Mouse (Mus musculus): ENCODE measurements around the gene Fbxl7. TPM values are rescaled to one million over a fixed set of nuclear protein-coding genes. Genes with fewer than 3 reads are reported as not detected.

The Fbxl7 gene
- total RNA-seq, 2 experiments from 2014 or later = 8.6 to 11.5 TPM

GRCm38 (mm10) chr15:26693075-26693474 is 202.3 kb downstream of the Fbxl7 start:
- no peak for DNase-seq

- no peak for DNase-seq
These were observed 206.8 kb downstream of the Fbxl7 start for GRCm38 (mm10) chr15:26688472-26689104.

DNA sequence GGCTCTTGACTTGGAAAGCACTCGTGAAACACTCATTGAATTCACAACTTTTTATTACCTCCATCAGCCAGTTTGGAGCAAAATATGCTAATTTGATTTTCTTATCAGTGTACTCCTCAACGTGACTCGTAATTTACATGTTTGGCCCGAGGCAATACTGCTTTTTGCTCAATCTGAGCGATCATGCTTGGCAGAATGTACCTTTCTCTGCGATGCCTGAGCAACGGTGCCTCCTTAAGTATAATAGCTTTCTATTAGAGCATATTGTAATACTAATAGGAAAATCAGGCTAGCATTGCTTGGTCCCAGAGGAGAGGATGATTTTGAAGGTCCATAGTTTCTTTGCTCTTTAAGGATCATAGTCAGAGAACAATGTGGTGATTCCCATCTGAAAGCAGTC is 207.7 kb downstream of the Fbxl7 start:
- no peak for DNase-seq

- DNase-seq = no peak
These were observed 213.1 kb downstream of the Fbxl7 start for GRCm38 (mm10) chr15:26682279-26682678.

GRCm38 (mm10) chr15:26673239-26673859 is 222.0 kb downstream of the Fbxl7 start:
- peak; percentile 21 for DNase-seq

GRCm38 (mm10) chr15:26654988-26655387 is 240.4 kb downstream of the Fbxl7 start:
- no peak for DNase-seq

DNA sequence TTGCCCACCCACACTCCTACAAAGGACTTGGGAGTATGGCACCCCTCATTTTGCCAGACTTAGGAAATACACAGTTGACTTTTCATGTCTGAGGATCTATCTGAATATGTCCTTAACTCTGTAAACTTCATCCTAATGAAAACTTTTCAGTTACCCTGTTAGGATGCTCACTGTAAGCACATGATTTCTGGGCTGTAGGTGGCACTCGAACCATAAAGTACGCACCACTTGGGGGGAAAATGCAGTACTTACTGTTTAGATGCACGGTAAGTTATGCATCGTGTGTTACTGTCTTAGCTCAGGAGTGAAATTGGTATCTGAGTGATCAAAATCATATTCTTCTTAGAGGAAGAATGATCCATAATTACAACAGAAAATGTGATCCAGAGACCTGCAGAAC is 252.8 kb downstream of the Fbxl7 start:
- DNase-seq = no peak

- DNase-seq = no peak
These were observed 255.7 kb downstream of the Fbxl7 start for GRCm38 (mm10) chr15:26639726-26640125.

- no peak for DNase-seq
These were observed 259.8 kb downstream of the Fbxl7 start for GRCm38 (mm10) chr15:26635591-26635990.

DNA sequence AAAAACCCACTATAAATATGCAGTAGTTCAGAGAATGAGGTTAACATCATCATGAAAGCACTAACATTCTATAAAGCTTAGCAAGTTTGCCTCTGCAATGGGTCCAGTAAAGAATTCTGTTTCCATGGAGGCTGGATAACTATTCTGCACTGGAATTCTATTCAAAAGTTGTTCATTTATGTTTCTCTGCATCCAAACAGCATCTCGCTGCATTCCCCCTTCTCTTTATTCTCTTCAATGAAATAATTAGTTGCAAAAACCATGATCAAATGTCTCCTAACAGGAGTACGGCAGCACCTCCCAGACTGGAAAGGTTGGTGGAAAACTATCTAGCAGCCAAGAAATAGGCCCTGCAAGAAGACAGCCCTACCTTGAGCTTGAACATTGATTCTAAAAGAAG is 267.2 kb downstream of the Fbxl7 start:
- no peak for DNase-seq

GRCm38 (mm10) chr15:26623242-26623641 is 272.1 kb downstream of the Fbxl7 start:
- DNase-seq = no peak

DNA sequence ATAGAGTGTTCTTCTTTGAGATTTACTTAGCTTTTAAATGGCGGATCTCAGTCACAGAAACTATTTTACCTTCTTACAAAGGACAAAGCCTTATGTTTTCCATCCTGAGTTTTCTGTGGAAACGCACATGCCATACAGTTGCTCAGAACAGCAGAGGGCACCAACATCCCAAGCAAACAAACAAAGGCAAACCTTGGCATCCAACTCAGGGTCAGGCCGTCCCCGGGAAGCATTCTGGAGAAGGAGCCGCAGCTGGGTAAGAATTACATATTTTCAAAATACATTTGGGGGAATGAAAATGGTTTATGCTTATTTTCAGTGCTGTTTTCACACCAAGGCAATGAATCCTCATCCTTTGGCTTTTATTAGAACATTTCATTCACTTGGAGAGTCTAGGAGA is 275.1 kb downstream of the Fbxl7 start:
- DNase-seq = peak; percentile 70

DNA sequence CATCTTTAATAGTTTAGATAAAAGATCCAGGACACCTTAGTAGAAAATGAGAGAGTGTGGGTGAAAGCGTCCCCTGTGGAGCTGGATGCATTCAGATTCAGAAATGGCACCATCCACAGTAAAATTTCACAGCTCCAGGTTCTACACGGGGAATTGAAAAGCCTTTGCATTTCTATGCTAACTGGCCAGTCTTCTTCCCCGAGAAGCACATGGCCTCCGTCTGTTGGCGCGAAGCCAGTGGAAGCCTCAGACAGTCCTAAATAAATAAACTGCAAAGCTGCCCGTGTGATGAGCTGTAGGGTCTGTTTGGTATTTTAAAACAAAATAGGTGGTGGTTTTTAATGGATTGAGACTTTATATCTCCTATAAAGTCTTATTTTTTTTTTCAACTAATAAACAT is 276.2 kb downstream of the Fbxl7 start:
- DNase-seq = peak; percentile 69

- DNase-seq = no peak
These were observed 299.1 kb downstream of the Fbxl7 start for GRCm38 (mm10) chr15:26596239-26596638.

DNA sequence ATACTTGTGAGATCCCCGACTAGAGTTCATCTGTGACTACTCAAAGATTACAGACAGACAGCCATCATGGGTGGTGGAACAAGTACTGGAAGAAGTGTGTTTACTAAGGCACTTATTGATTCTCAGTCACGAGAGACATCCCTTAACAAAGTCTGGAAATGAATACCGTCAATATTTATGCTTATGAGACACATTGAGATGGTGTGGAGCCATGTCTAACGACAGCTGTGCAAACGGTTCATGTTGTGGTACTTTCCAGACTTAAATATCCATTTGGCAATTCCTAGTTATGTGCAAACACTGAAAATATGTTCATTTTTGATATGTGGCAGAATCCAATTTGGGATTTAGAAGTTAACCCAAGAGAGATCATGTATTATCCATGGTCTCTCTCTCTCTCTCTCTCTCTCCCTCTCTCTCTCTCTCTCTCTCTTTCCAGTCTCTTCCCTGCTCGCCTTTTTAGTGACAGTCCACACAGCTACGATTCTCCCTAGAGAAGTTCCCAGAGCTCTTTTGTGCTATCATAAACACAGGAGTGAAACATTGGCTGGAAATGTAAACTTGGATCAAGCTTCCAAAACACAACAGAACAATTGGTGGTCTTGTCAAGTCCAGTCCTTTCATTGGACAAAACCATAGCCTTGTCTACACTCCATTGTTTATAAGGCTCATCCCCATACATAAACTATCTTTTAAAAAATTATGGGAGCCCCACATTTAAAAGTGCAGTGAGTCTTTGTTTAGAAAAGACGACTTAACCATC is 315.3 kb downstream of the Fbxl7 start:
- DNase-seq = no peak

GRCm38 (mm10) chr15:26578500-26578899 is 316.9 kb downstream of the Fbxl7 start:
- DNase-seq = no peak

DNA sequence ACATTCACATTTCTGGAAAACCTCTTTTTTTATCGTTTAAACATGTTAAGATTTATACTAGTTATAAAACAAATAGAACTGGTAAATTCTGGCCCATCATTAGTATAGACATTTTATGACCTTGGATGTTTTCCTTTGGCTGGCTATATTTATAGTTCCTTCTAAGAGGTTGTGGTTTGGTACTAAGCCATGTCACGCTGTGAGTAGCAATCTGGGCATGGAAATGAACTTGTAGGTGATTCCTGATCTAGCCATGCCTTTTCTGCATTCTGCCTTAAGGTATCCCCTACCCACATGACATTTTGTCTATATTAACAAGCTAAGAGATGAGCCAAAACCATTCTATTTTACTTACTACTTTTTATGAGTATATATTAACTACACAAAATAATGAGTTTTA is 329.3 kb downstream of the Fbxl7 start:
- DNase-seq = no peak

GRCm38 (mm10) chr15:26553620-26554019 is 341.8 kb downstream of the Fbxl7 start:
- DNase-seq = no peak

- no peak for DNase-seq
These were observed 361.2 kb downstream of the Fbxl7 start for GRCm38 (mm10) chr15:26533997-26534700.

- DNase-seq = peak; percentile 31
These were observed 376.2 kb downstream of the Fbxl7 start for GRCm38 (mm10) chr15:26519220-26519631.

DNA sequence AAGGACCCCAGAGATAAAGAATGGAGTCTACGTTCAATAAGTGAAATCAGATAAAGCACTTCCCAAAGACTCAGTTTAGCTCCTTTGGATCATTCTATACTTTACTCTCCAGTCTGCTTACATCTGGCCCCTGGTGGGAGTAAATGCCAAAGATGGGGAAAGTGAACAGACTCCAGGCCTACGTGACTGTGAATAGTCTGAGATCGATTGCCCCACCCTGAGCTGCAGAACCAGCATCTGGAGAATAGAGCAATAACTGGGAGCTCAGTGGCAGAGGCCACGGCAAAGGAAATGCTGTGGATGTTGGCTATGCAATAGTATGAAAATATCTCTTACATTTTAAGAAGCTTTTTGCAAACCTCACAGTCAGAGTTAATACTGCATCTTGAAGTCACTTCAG is 394.4 kb downstream of the Fbxl7 start:
- DNase-seq = no peak

Measured in heart, postnatal 4 days (tissue).